Comparison of ENCODE assay signal across 7 mouse cellular contexts in genomic region chr9:65676358-65677118, GRCm38 (mm10). TPM values are rescaled to one million over a fixed set of nuclear protein-coding genes. Genes with fewer than 3 reads are reported as not detected.
DNase-seq lines count a peak whose midpoint lies in the region; ATAC-seq lines count a peak whose summit lies in the region.

No protein-coding gene starts in this region.

- peak overlapping the region; percentile 67 for H3K4me2 ChIP-seq in midbrain, embryonic 13.5 days (replicated peaks)

- peaks cover 49% of the 10 kb centered on the region for H3K4me1 ChIP-seq in limb, embryonic 10.5 days
- peaks cover 53% of the 10 kb centered on the region for H3K4me1 ChIP-seq in midbrain, embryonic 13.5 days (replicated peaks)

- no peaks in the 10 kb centered on the region for H3K27me3 ChIP-seq in limb, embryonic 10.5 days (ENCODE audit: low read depth, poor library complexity, severe bottlenecking)
- H3K27me3 ChIP-seq in midbrain, embryonic 13.5 days = no peaks in the 10 kb centered on the region

- peak; percentile 95 for DNase-seq in adrenal gland, adult 8-10 months
- peak; percentile 98 for DNase-seq in embryo, embryonic 9.5 days (ENCODE audit: extremely low spot score)
- peak; percentile 95 for DNase-seq in kidney, adult 11 months
- peak; percentile 98 for DNase-seq in limb, embryonic 10.5 days (ENCODE audit: low spot score)
- peak; percentile 81 for DNase-seq in spleen, adult 12 weeks (ENCODE audit: low spot score)

- H3K9me3 ChIP-seq in limb, embryonic 10.5 days (replicated peaks) = no peaks in the 10 kb centered on the region
- H3K9me3 ChIP-seq in midbrain, embryonic 13.5 days = no peaks in the 10 kb centered on the region

- 0% methylated on average over 48 of the region's 51 CpGs for WGBS in limb, embryonic 10.5 days
- under 1% methylated on average over 50 of the region's 51 CpGs for WGBS in midbrain, embryonic 13.5 days

- H3K4me3 ChIP-seq in limb, embryonic 10.5 days = peak overlapping the region; percentile 80
- peak overlapping the region; percentile 70 for H3K4me3 ChIP-seq in midbrain, embryonic 13.5 days (replicated peaks)

- peaks cover 6% of the 10 kb centered on the region for H3K36me3 ChIP-seq in limb, embryonic 10.5 days
- H3K36me3 ChIP-seq in midbrain, embryonic 13.5 days = no peaks in the 10 kb centered on the region

- peak overlapping the region; percentile 94 for H3K27ac ChIP-seq in limb, embryonic 10.5 days
- peak overlapping the region; percentile 82 for H3K27ac ChIP-seq in midbrain, embryonic 13.5 days

- peak; percentile 93 for ATAC-seq in granulocyte monocyte progenitor cell, adult 5-6 weeks (replicated peaks; ENCODE audit: poor library complexity, severe bottlenecking)
- peak; percentile 98 for ATAC-seq in midbrain, embryonic 13.5 days

- H3K9ac ChIP-seq in midbrain, embryonic 13.5 days (replicated peaks) = peak overlapping the region; percentile 87

RNA-seq across cellular contexts. Expression of gene Oaz2, which starts 8.7 kb away (rescaled TPM):
- total RNA-seq in adrenal gland, adult 8-10 months (2022) = 100 to 1,000 TPM; 138 to 203 (median 175) TPM
- 33.6 and 40.3 TPM in 2 replicates for total RNA-seq in granulocyte monocyte progenitor cell, adult 5-6 weeks (2014; fragmentation: Nextera tagmentation)
- 35.3 and 44.5 TPM in 2 replicates for total RNA-seq in granulocyte monocyte progenitor cell, adult 5-6 weeks (2017)
- 267 and 319 TPM in 2 replicates for polyA plus RNA-seq in limb, embryonic 10.5 days (2016; fragmentation: Nextera tagmentation; extraction: Ambion mirVana)
- 333 and 366 TPM in 2 replicates for polyA plus RNA-seq in midbrain, embryonic 13.5 days (2015; fragmentation: Nextera tagmentation; extraction: Ambion mirVana)

RNA-seq across cellular contexts. Expression of gene Rbpms2, which starts 47.1 kb away (rescaled TPM):
- 100 to 1,000 TPM in 1 of 4 experiments, 10 to 100 TPM in 3; 50.0 to 107 (median 75.9) TPM for total RNA-seq in adrenal gland, adult 8-10 months (2022)
- 7.5 TPM in 1 of 2 replicates, not detected in the other for total RNA-seq in granulocyte monocyte progenitor cell, adult 5-6 weeks (2014; fragmentation: Nextera tagmentation)
- total RNA-seq in granulocyte monocyte progenitor cell, adult 5-6 weeks (2017) = 0.67 TPM in 1 of 2 replicates, not detected in the other
- 33.5 and 40.4 TPM in 2 replicates for polyA plus RNA-seq in limb, embryonic 10.5 days (2016; fragmentation: Nextera tagmentation; extraction: Ambion mirVana)
- 4.5 and 4.9 TPM in 2 replicates for polyA plus RNA-seq in midbrain, embryonic 13.5 days (2015; fragmentation: Nextera tagmentation; extraction: Ambion mirVana)

Comparison
In these comparisons a context has a peak if more than half of its experiments do, and no peak if none do; other contexts are left out.
1. Peak in every context shown above with its lines: DNase-seq, ATAC-seq, H3K4me3 ChIP-seq and H3K27ac ChIP-seq.
2. RNA of gene Rbpms2, which starts 47.1 kb away (total RNA-seq): 50.0 to 107 TPM in adrenal gland, adult 8-10 months; 0.67 to 7.5 TPM in granulocyte monocyte progenitor cell, adult 5-6 weeks; every median in the first group is over 4 times any median in the second.